12 mouse cellular contexts compared by ENCODE assay signal in genomic region chr2:120630655-120631054, GRCm38 (mm10). TPM values are rescaled to one million over a fixed set of nuclear protein-coding genes. Genes with fewer than 3 reads are reported as not detected.
DNase-seq lines count a peak whose midpoint lies in the region; ATAC-seq and TF ChIP-seq lines count a peak whose summit lies in the region.
"Had no signal": no experiment of that assay in that cellular context is flagged by ENCODE, and none has a peak within 500 bp of the region (broad histone marks: within the 10 kb centered on the region; RNA-seq: fewer than 3 reads in every experiment).

No protein-coding gene starts in this region.

- no peaks in the 10 kb centered on the region for H3K27me3 ChIP-seq in kidney, embryonic 16.5 days (ENCODE audit: insufficient read depth, low read length)
- no peaks in the 10 kb centered on the region for H3K27me3 ChIP-seq in kidney, embryonic 14.5 days (ENCODE audit: control insufficient read depth, insufficient read depth, low read length)
- no peaks in the 10 kb centered on the region for H3K27me3 ChIP-seq in lung, postnatal 0 days (replicated peaks; ENCODE audit: insufficient read depth, low read length)

- H3K4me2 ChIP-seq in kidney, embryonic 16.5 days (replicated peaks; ENCODE audit: low read depth, low read length), result peak overlapping the region; percentile 23; the same call in 1 of the 2 replicates
- no peak overlapping the region for H3K4me2 ChIP-seq in kidney, embryonic 14.5 days (replicated peaks; ENCODE audit: low read depth, low read length)
- peak overlapping the region; percentile 55 for H3K4me2 ChIP-seq in lung, postnatal 0 days (replicated peaks; ENCODE audit: low read depth, low read length)

- no peak overlapping the region for H3K9ac ChIP-seq in kidney, embryonic 16.5 days (replicated peaks; ENCODE audit: low read length)
- H3K9ac ChIP-seq in kidney, embryonic 14.5 days (ENCODE audit: low read depth, low read length), result no peak overlapping the region
- no peak overlapping the region for H3K9ac ChIP-seq in lung, postnatal 0 days (replicated peaks; ENCODE audit: low read depth)
- H3K9ac ChIP-seq: hindbrain, embryonic 14.5 days had no signal

- H3K4me1 ChIP-seq in kidney, embryonic 16.5 days (ENCODE audit: insufficient read depth, low read length), result 0 out of 2 replicates have a peak, but pooled peaks cover 5% of the 10 kb centered on the region
- peaks cover 5% of the 10 kb centered on the region; the same call in 1 of the 2 replicates for H3K4me1 ChIP-seq in kidney, embryonic 14.5 days (ENCODE audit: control insufficient read depth, insufficient read depth, low read length)
- H3K4me1 ChIP-seq in lung, postnatal 0 days (ENCODE audit: insufficient read depth, low read depth, low read length), result peaks cover 5% of the 10 kb centered on the region; the same call in 1 of the 2 replicates

- TF ChIP-seq EP300 in lung, postnatal 0 days (IDR thresholded peaks at IDR 0.05), result no peak

- H3K36me3 ChIP-seq in kidney, embryonic 16.5 days (ENCODE audit: insufficient read depth, low read length), result peaks cover 10% of the 10 kb centered on the region; the same call in 1 of the 2 replicates
- H3K36me3 ChIP-seq in kidney, embryonic 14.5 days (ENCODE audit: control insufficient read depth, insufficient read depth, low read length), result no peaks in the 10 kb centered on the region
- H3K36me3 ChIP-seq in lung, postnatal 0 days (ENCODE audit: insufficient read depth, low read length), result peaks cover 7% of the 10 kb centered on the region; the same call in 1 of the 2 replicates

- no peaks in the 10 kb centered on the region for H3K9me3 ChIP-seq in kidney, embryonic 16.5 days (ENCODE audit: low read length)
- H3K9me3 ChIP-seq in kidney, embryonic 14.5 days (ENCODE audit: control insufficient read depth, low read length), result no peaks in the 10 kb centered on the region
- H3K9me3 ChIP-seq in lung, postnatal 0 days (ENCODE audit: low read length), result no peaks in the 10 kb centered on the region

- TF ChIP-seq CTCF in lung, postnatal 0 days (IDR thresholded peaks at IDR 0.05), result no peak

- DNase-seq in adrenal gland, adult 2 months, result peak; percentile 20
- DNase-seq in adrenal gland, postnatal 10 days, result no peak
- peak; percentile 5 for DNase-seq in lung, postnatal 0 days (ENCODE audit: low spot score)
- no peak for DNase-seq in lung, postnatal 10 days
- no peak for DNase-seq in urinary bladder, postnatal 25 days (ENCODE audit: low spot score)
- DNase-seq in adrenal gland, postnatal 36 days, result no peak
- DNase-seq: cerebellum, adult 2 months; kidney, adult 9 months; thymus, postnatal 4 days had no signal

- 76% methylated on average over 2 of the region's 2 CpGs for WGBS in kidney, embryonic 16.5 days
- WGBS in kidney, embryonic 14.5 days, result 74% methylated on average over 2 of the region's 2 CpGs
- 37% methylated on average over 2 of the region's 2 CpGs for WGBS in lung, postnatal 0 days

- no peak overlapping the region for H3K4me3 ChIP-seq in kidney, embryonic 16.5 days (ENCODE audit: low read length)
- H3K4me3 ChIP-seq in kidney, embryonic 14.5 days (ENCODE audit: low read length), result no peak overlapping the region
- H3K4me3 ChIP-seq in lung, postnatal 0 days (ENCODE audit: low read depth, low read length), result peak overlapping the region; percentile 45

- no peak for ATAC-seq in kidney, embryonic 16.5 days (ENCODE audit: low FRiP score, low TSS enrichment)
- no peak for ATAC-seq in kidney, embryonic 14.5 days (ENCODE audit: low FRiP score, low TSS enrichment)
- no peak for ATAC-seq in lung, postnatal 0 days

- H3K27ac ChIP-seq in kidney, embryonic 16.5 days (ENCODE audit: low read length), result no peak overlapping the region
- no peak overlapping the region for H3K27ac ChIP-seq in kidney, embryonic 14.5 days (ENCODE audit: low read depth, low read length)
- peak overlapping the region; percentile 34; the same call in 1 of the 2 replicates for H3K27ac ChIP-seq in lung, postnatal 0 days (ENCODE audit: low read length)
- H3K27ac ChIP-seq: hindbrain, embryonic 14.5 days had no signal

RNA-seq across cellular contexts. Expression of gene Stard9, which starts 1.7 kb away (rescaled TPM):
- 1 to 10 TPM; 8.7 to 9.0 TPM for total RNA-seq in adrenal gland, adult 2 months (2021)
- 5.1 and 5.9 TPM in 2 replicates for polyA plus RNA-seq in adrenal gland, adult 2 months (2012; rRNA removed)
- total RNA-seq in adrenal gland, postnatal 10 days (2021), result 10 to 100 TPM; 11.6 to 23.7 TPM
- 4.5 and 5.0 TPM in 2 replicates for polyA plus RNA-seq in kidney, embryonic 16.5 days (2015; fragmentation: Nextera tagmentation; extraction: Ambion mirVana)
- polyA plus RNA-seq in kidney, embryonic 14.5 days (2014; fragmentation: Nextera tagmentation; extraction: Ambion mirVana), result 5.3 and 8.0 TPM in 2 replicates
- polyA plus RNA-seq in lung, postnatal 0 days (2015; fragmentation: Nextera tagmentation; extraction: Ambion mirVana), result 15.4 and 17.8 TPM in 2 replicates
- total RNA-seq in adrenal gland, postnatal 36 days (2021), result 10 to 100 TPM; 10.3 to 12.9 TPM

RNA-seq across cellular contexts. Expression of gene Lrrc57, which starts 21.3 kb away (rescaled TPM):
- total RNA-seq in adrenal gland, adult 2 months (2021), result 10 to 100 TPM; 17.9 to 21.6 TPM
- polyA plus RNA-seq in adrenal gland, adult 2 months (2012; rRNA removed), result 5.8 and 7.6 TPM in 2 replicates
- total RNA-seq in adrenal gland, postnatal 10 days (2021), result 10 to 100 TPM; 13.5 to 18.1 TPM
- 23.1 and 24.8 TPM in 2 replicates for polyA plus RNA-seq in kidney, embryonic 16.5 days (2015; fragmentation: Nextera tagmentation; extraction: Ambion mirVana)
- 19.0 and 19.9 TPM in 2 replicates for polyA plus RNA-seq in kidney, embryonic 14.5 days (2014; fragmentation: Nextera tagmentation; extraction: Ambion mirVana)
- polyA plus RNA-seq in lung, postnatal 0 days (2015; fragmentation: Nextera tagmentation; extraction: Ambion mirVana), result 24.7 and 28.2 TPM in 2 replicates
- total RNA-seq in adrenal gland, postnatal 36 days (2021), result 10 to 100 TPM; 14.4 to 19.6 TPM

RNA-seq across cellular contexts. Expression of gene Haus2, which starts 21.5 kb away (rescaled TPM):
- 10 to 100 TPM in 1 of 2 experiments, 1 to 10 TPM in 1; 9.4 to 12.6 TPM for total RNA-seq in adrenal gland, adult 2 months (2021)
- polyA plus RNA-seq in adrenal gland, adult 2 months (2012; rRNA removed), result 0.61 and 0.95 TPM in 2 replicates
- 10 to 100 TPM; 14.1 to 14.9 TPM for total RNA-seq in adrenal gland, postnatal 10 days (2021)
- 21.1 and 25.1 TPM in 2 replicates for polyA plus RNA-seq in kidney, embryonic 16.5 days (2015; fragmentation: Nextera tagmentation; extraction: Ambion mirVana)
- polyA plus RNA-seq in kidney, embryonic 14.5 days (2014; fragmentation: Nextera tagmentation; extraction: Ambion mirVana), result 23.3 and 27.4 TPM in 2 replicates
- 13.2 and 14.2 TPM in 2 replicates for polyA plus RNA-seq in lung, postnatal 0 days (2015; fragmentation: Nextera tagmentation; extraction: Ambion mirVana)
- total RNA-seq in adrenal gland, postnatal 36 days (2021), result 10 to 100 TPM; 10.5 to 15.4 TPM

Comparison
In these comparisons a context has a peak if more than half of its experiments do, and no peak if none do; other contexts are left out.
1. DNase-seq: peak in adrenal gland, adult 2 months (single experiment) and lung, postnatal 0 days (single experiment); none in adrenal gland, postnatal 10 days (single experiment), lung, postnatal 10 days (single experiment), urinary bladder, postnatal 25 days (single experiment) and adrenal gland, postnatal 36 days (0 of 2).